Mouse (Mus musculus) T-helper 1 cell (primary cell): ENCODE results near the gene Stat5b.

Source experiments
- in situ Hi-C: fragments of 300-600 bp; cut with MboI, MseI; formaldehyde crosslinking; loops from one replicate; pipeline ENCODE4 v1.15.1; 2025; ENCODE audit warnings: high pct_unique_total_duplicates

The Stat5b gene

GRCm38 (mm10) chr11:100770646-100771408, 79.7 kb downstream of the Stat5b start, which contains the start of gene Ghdc:
Gene Ghdc, minus strand, starts transcription at chr11:100770957.
- in situ Hi-C loops = no loop called here

- in situ Hi-C loops = no loop called here
Measured at GRCm38 (mm10) chr11:100769980-100770379, 80.5 kb downstream of the Stat5b start.

- in situ Hi-C loops = no loop called here
Measured at GRCm38 (mm10) chr11:100767871-100768270, 82.7 kb downstream of the Stat5b start.

DNA sequence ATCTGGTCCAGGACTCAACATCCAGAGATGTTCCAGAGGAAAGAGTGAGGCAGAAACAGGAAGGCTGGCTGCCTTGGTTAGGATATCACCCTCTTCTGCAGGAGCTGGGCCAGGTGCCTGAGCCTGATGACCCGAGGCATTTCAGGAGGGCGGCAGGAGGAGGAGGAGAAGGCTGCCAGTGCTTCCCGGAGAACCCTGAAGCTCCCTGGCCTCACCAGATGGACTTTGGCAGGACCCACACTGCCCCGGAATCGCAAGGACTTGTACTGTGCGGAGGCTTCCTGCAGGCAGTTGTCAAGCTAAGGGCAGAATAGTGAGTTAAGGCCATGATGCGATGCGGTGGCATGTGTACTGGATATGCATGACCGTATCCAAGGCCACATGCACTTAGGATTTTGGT, 83.8 kb downstream of the Stat5b start:
- in situ Hi-C loops = no loop called here

DNA sequence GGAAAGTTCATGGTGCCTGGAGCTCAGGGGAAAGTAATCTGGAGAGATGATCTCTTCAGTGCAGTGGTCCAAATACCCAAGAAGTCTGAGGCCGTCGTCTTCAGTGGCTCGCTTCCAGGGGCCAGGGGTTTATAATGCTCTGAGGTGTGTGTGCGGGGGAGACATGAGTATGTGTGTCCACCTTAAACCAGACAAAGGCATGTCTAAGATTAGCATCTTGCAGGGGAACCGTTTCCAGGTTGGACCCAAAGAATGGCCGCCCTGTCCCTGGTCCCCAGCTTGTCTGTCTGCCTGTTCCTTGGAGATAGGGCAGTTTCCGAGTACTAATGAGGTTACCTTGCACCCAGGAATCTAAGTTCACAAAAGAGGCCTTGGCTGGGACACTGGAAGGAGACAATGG, 87.7 kb downstream of the Stat5b start, which contains the start of gene Hcrt:
Hcrt (minus strand) TSS at position 101 of the 400 bp plus-strand sequence.
- in situ Hi-C loops = no loop called here

- in situ Hi-C loops = no loop called here
Measured at GRCm38 (mm10) chr11:100761547-100762045, 88.9 kb downstream of the Stat5b start.

DNA sequence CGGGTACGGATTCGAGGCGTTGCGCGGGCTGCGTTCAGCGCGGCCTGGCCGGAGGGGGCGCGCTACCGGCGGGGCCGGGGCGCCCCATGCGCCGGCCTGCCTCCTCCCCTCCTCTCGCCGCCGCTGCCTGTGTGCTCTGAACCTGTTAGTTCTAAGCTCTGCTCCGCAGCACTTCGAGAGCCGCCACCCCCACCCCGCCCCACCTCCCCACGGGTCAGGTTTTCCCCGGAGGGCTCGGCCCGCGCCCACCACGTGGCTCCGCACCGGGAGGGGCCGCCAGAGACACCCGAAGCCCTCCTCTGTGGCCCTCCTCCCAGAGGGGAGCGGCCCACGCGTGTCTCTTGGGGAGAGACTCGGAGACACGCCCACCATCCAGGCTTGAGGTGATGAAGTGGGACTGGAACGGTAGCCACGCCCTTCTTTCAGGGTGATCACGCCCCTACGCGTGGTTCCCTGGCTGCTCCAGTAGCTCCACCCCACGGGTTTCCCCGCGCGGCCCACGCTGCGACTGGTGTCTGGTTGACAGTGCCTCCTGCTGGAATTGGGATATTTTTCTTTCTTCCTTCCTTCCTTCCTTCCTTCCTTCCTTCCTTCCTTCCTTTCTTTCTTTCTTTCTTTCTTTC, 90.8 kb downstream of the Stat5b start, which contains the start of gene Kcnh4:
Kcnh4 (minus strand) TSS at position 332 of the 623 bp plus-strand sequence.
- in situ Hi-C loops = no loop called here

DNA sequence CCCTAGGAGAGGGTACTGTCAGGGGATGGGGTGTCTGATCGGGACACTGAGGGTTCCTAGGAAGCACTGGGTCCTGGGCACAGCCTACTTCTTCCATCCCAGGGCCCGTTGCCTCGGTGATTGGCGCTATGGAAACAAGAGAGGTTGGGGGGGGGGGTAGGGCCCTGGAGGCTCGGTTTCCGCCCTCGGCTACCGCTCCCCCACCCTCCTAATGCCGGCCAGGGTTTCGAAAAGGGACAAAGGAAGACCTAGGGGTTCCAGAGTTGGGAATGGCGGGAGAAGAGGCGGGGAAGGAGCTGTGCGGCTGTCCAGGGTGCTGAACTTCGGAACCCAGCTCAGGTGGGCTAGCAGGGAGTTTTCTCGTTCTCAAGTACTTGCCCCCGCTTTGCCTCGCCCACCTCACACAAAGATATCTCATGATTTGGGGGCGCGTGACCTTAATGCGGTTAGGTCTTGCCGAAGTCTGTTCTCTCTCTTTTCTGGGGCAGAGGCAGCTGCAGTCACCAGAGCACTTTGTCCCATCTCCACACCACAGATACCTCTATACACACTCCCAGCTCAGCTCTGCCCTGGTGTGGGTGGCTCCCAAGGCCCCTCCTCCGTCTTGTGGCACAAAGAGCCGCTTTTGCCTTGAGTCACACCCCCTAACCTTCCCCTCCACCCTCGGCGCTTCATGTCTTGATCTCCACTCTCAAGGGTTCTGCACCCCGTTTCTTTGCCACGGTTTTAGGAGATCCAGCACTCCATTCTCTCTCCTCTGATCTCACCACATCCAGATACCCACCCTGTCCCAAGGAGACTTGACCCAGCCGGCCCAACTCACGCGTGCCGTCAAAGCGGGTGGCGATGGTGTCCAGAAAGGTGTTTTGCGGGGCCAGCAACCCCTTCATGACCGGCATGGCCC, 91.6 kb downstream of the Stat5b start:
- in situ Hi-C loops = no loop called here

DNA sequence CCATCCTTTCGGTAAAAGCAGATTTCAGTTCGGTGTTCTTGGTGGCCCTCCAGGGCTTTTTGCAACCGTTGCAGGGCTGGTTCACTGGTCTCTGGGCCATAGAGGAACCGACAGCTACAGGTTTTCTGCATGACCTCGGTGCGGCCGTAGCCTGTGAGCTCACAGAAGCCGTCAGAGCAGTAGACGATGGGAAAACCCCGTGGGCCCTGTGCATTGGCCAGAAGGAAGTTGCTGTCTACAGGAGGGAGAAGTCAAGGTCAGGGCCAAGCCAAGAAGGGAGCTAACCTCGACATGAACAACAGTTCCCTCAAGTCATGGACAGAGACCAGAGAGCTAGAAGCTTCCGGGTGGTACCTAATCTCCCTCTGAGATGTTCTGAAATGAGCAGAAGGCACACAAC, 93.0 kb downstream of the Stat5b start:
- in situ Hi-C loops = no loop called here

GRCm38 (mm10) chr11:100756476-100756875, 94.0 kb downstream of the Stat5b start:
- in situ Hi-C loops = no loop called here

DNA sequence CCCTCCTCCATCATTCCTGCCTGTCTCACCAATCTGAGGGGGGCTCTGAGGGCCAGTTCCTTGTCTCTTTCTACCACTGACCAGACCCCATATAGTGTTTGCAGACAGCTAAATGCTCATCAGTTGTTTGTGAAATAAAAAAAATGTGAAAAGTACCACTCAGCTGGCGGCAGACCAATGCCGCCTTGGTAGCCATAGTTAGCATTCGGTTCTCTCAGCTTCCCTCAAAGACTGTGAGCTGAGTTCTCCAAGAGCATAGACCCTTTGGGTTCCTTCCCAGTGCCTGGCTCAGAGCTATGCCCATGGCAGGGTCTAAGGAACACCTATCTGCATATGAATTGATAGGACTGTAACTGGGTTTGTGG, 95.8 kb downstream of the Stat5b start:
- in situ Hi-C loops = no loop called here

DNA sequence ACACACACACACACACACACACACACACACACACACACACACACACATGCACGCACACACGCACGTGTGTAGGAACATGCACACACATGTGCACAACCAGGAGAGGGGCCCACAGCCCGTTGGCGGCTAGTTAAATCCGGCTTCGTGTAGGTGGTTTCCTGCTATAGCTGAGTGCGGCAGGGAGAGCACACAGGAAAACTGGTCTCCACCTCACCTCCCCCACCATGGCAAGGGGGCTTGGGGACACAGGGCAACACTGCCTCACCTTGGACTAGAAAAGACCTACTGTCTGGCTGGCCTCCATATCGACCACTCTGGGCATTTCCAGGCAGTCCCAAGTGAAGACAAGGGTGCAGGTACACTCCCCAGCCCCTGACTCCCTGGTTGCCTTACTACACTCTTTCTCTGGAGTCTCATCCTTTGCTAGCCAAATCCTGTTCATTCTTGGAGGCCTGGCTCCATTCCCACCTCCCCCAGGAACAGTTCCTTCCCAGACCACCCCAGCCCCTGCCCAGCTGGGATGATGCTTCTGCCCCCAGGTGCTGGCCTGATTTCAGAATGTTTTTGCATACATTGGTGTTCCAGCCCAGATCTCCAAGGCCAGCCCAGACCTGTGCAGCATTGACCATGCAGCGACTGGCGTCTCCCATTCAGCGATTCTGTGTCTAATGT, 96.4 kb downstream of the Stat5b start:
- in situ Hi-C loops = no loop called here

DNA sequence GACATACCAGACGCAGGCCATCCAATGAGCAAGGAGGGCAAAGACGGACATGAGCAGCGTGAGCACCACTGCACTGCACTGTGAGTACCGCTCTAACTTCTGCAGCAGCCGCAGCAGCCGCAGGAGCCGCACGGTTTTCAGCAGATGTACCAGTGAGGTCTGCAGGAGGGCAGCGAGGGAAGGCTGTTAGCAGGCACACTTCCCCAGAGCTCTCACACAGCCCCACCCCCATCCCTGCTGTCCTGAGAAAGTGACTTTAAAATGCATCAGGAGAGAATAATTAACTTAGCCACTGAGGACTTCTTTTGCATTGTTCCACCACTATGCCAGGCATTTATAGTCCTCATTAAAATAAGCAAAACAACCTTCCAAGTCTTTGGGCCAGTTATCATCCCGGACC, 98.2 kb downstream of the Stat5b start:
- in situ Hi-C loops = no loop called here

GRCm38 (mm10) chr11:100750127-100750526, 100.4 kb downstream of the Stat5b start:
- in situ Hi-C loops = no loop called here

DNA sequence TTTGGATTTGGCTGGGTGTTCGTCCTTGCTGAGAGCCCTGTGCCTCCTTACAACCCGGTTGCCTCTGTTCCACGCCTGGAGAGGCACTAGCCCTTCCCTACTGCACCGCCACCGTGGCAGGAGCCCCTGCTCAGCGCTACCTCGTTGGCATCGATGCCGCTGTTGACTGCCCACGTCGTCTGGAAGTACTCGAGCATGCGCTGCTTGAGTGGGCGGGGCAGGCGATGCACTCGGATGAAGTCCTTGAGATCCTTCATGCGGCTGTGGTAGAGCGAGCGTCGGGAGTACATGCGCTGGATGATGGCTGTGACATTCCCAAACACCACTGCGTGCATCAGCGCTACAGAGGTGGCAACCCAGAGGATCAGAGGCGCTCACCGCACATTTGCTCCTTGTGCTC, 101.1 kb downstream of the Stat5b start:
- in situ Hi-C loops = no loop called here

DNA sequence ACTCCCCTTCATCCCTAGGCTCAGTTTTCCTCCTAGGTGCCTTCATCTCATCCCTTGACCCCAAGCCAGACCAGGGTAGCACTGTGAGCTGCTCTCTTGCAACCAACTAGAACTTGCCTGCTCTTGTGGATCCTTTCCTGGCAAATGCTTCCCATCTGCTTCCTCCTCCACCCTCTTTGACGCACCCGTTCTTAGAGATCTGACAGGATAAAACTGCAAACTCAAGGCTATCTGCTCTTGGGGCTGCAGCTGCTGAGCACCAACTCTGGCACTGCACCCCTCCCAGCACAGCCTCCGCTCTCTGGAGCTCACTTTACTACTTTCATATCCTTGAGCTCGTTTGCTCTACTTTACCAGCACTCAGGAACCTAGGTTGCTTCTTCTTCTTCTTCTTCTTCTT, 101.9 kb downstream of the Stat5b start:
- in situ Hi-C loops = no loop called here

DNA sequence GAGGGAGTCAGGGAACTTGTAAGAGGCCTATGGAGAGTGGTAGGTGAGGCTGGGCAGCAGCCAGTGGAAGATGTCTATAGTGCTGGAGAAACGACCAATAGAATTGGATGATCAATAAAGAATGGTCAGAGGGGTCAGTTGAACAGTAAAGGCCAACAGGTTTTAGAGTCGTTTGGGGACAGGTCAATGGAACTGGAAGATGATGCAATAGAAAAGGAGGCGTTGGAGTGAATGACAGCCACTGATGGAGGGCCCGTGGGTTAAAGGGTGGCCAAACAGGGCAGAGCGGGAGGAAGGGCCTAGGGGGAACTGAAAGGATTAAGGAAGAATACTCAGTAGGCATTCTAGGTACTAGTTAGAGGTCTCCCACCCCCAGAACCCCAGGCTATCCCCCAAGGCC, 103.4 kb downstream of the Stat5b start:
- in situ Hi-C loops = no loop called here

DNA sequence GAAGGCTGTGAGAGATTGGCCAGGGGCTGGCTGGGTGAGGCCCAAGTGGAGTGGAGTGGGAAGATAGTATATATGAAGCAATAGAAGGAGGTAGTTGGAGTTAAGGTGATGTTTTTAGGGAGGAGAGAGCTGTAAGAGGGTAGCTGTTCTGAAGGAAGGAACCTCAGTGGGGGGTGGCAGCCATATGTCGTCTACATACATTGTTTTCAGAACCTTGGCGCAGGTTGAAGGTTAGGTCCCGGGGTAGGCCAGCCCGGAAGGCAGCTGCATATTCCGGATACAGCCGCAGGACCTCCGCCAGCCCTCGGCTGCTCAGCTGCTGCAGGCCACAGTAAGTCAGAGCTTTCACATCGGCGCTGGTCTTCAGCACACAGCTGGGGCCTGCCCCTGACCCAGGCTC, 104.0 kb downstream of the Stat5b start:
- in situ Hi-C loops = no loop called here

- in situ Hi-C loops = no loop called here
Measured at GRCm38 (mm10) chr11:100745085-100745484, 105.4 kb downstream of the Stat5b start.

GRCm38 (mm10) chr11:100741348-100741747, 109.2 kb downstream of the Stat5b start:
- in situ Hi-C loops = no loop called here

GRCm38 (mm10) chr11:100738749-100739148, 111.8 kb downstream of the Stat5b start:
- in situ Hi-C loops = no loop called here
